Mouse (Mus musculus) cerebellum, adult 9-10 months (tissue): ENCODE measurements at regions not wholly inside any gene's neighbourhood (a gene's known extent, or its start where the extent isn't known, plus 50 kb on each side); places are given as distances from the start of the nearest gene placed in this dataset.

Experiments used
- DNase-seq: peaks from one replicate; pipeline ENCODE4 v3.0.0; 2022

DNA sequence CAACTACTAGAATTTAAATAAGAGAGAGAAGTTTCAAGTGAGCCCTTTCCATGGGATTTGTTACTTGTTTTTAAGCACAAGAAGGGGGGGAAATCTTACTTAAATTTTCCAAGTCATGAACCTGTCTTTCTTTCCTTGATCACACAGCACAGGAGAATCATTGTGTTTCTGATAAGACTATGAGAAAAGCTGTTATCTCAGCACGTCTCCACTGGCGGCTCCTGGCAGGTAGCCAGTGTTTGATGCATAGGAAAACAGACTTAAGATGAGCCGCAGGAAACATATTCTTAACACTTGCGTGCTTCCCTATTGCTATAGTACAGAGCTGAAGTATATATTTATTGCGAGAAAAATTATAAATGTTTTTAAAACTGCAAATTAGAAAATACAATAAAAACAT, 920.3 kb downstream of the Efna5 start:
- DNase-seq = peak; percentile 4

DNA sequence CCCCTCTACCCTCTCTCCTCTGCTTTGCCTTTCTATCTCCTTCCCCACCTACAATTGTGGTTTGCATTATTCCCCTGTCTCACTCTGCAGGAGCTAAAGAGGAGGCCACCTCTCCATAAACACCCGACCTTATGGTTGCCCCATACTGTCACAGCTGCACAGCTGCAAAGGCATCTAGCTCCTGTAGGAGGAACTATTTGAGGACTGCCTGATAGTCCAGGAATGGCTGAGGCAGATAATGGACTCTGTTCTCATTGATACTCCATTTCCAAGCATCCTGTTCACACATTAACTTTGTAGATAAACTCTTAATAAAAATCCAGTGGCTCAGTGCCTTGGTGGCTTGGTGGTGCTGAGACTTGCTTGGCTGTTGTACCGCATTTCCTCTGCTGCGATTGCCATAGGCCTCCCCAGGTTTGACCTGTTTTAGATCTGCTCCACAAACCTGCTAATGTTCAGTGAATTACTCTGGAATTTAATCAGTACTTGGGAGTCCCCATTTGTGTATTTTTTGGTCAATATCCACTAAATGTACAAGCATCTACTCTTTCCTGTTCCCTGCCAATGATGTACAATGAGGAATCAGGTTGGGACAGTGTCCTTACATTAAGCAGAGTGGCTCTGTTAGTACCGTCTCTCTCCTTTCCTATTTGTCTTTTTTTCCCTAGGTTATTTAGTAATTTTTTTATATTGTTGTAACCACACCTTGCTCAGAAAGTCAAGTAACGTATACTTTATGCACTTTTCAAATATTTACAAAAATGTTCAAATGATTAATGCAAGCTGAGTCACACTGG, 920.9 kb downstream of the Efna5 start:
- DNase-seq = no peak

DNA sequence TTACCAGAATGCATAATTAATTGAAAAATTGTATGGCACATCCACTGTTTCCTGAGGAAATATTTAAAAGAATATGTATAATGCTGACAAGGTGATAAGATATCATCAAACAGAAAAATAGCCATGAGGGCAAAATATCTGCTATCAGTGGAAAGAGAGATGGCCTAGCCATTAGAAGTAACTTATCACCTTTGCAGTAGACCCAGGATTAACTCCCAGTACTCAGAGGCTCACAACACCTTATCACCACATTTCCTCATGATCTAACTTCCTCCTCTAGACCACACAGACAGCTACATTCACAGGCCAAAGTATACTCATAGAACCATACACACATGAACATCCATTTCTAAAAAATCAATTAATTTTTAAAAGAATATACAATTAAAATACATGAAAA, 963.4 kb downstream of the Efna5 start:
- DNase-seq = no peak

DNA sequence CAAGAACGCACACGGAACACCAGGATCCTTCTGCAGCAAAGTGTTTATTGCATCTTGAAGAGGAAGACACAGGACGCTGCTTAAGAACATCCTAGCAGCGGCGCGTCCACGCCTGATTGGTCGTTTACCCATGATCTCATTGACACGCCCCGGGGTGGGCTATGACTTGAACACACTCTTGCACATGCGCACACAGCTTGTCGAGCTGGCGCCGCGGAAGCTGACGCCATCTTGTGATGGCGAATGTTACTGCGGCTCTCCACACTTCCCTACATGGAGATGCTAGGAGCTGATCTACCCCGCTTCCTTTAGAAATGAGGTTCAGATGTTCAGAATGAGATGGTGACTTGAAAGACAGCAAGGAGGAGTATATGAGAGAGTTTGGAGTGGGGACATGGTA, 978.2 kb downstream of the Efna5 start:
- DNase-seq = no peak

DNA sequence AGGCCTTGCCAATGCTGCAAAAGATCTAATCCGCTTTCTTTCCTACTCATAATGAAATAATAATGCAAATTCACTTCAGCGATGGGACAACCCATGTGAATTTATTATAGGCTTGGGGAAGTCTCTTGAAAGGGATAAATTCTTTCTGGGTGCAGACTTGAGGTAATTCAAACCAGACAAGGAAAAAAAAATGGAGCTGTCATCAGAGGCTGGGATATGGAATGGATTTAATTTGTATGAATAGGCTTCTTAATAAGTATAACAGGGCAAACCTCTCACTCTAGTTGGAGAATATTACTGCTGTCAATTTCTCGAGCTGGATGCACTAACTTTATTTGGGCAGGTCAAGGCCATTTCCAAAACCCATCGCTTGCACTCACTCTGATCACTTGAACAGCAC, 990.5 kb downstream of the Efna5 start:
- DNase-seq = no peak

DNA sequence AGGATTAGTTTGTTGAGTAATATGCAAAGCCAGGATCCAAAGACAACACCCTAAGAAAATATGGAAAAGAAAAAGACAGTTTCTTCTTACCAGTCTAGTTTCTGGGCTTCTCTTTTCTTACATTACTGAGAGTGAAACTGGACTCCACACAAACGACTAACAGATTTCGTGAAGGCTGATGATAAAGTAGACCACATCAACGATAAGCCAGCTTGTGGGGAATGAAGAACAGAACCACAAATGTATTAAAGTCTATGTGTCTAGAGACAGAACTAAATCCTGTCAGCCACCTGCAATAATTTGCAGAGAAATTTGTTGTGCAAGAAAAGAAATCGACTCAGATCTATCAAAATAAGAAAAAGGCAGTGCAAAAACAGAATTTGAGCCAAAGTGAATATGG, 1015.0 kb downstream of the Efna5 start:
- DNase-seq = no peak

DNA sequence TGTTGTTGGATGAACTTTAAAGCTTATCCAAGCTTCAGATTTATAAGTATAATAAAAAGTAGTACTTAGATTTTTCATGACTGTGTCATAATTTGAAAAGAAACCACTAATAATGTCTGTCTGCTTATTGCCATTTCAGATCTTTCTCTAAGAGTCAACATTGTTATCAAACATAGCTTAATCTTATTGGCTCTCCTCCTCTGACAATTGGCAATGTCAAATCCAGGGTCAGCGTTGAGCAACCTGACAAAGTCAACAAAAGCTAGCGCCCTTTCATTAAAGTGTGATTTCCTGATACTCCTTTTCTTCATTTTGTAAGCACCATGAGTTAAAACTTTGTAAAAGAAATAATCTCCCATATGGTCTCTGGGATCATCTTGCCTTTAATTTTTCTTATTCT, 1018.7 kb downstream of the Efna5 start:
- DNase-seq = no peak

DNA sequence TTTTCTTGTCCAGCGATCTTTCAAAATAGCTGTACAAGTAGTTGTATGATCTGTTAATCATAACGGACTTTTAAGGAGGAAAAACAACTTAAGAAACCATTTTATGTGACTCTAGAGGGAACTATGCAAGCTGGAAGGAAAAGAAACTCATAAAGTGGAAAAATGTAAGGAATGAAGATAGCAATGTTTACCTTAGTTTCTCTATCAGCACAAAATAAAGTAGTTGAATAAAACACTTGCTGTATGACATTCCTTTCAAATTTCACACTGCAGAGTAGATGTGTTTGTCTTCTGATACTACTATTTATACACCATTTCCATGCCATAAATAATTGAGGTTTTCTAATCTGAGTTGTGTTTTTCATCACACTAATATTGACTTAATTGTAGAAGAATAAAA, 1043.6 kb downstream of the Efna5 start:
- DNase-seq = no peak

DNA sequence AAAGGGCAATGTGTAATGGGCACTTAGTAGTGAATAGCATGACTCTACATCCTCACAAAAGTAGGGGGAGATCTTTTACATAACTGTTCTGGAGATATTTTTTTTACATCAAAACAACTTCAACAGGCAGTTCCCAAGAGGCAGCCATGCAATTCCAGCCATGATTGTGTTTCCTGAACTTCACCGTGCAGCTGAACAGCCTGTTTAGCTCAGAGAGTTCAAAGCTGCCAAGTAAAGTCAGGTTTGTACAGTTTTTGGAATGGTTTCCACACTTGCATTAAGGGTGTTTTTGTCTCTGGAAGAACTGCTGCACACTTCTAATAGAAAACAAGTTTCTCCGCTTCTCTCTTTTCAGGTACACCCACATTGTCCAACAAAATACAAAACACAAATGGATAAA, 1065.6 kb downstream of the Efna5 start:
- DNase-seq = no peak

DNA sequence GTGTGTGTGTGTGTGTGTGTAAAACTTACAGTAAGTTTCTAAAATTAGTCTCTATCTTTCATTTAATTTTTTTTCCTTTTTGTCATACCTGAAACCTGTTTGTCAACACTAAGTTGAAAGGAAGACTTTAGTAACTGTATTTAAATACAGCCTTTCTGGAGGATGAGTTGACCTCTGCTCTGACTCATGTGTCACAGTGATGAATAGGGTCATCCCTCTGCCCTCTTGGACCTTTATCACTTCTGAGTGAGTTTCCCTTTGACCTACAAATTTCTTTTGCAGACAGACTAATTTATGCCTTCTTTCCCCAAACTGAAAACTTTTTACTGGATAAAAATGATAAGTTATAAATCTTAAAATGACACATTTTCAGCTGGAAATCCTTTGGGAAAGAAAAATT, 1112.8 kb downstream of the Efna5 start:
- DNase-seq = no peak

DNA sequence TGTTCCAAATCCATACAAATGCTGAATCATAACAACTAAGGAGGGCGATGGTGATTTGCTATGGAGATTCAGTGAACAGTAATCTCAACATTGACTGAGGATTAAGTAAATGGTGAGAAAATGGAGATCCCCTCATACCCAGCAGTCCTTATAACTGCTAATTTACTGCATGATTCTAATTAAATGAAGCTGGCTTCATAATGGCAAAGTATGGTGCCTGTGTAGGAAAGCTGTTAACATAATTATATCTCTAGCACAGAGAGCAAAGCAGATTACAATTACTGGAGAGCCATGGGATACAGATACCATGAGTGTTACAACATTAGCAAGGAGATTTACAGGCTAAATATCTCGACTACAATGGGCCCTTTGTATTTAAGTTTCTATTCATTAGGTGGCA, 1116.0 kb downstream of the Efna5 start:
- DNase-seq = no peak
